Mouse (Mus musculus) liver, embryonic 16.5 days (tissue): ENCODE measurements around the gene Gm10644. TPM values are rescaled to one million over a fixed set of nuclear protein-coding genes. Genes with fewer than 3 reads are reported as not detected.

Experiments
- ATAC-seq: fragments of 200-750 bp; cut with Nextera tagmentation; 2 replicates; pipeline ENCODE4 v1.8.0; 2017; ENCODE audit warnings: low read depth, mild to moderate bottlenecking, moderate number of reproducible peaks, moderate library complexity
- H3K27ac ChIP-seq: fragments of 300-500 bp; sonication (generic); 2 replicates; pipeline ENCODE4 v1.5.1; 2014; ENCODE audit warnings: mild to moderate bottlenecking, low read length
- H3K27me3 ChIP-seq: fragments of 300-500 bp; sonication (generic); 2 replicates; pipeline ENCODE4 v1.6.1; 2014; ENCODE audit warnings: low read depth, low read length, mixed read lengths; ENCODE audit not compliant: control insufficient read depth, insufficient read depth
- H3K36me3 ChIP-seq: fragments of 300-500 bp; sonication (generic); 2 replicates; pipeline ENCODE4 v1.6.1; 2014; ENCODE audit warnings: mild to moderate bottlenecking; ENCODE audit not compliant: control insufficient read depth, insufficient read depth
- H3K4me1 ChIP-seq: fragments of 300-500 bp; sonication (generic); 2 replicates; pipeline ENCODE4 v1.6.1; 2014; ENCODE audit warnings: low read depth, low read length, mixed read lengths; ENCODE audit not compliant: control insufficient read depth
- H3K4me2 ChIP-seq: fragments of 300-500 bp; sonication (generic); 2 replicates; pipeline ENCODE4 v1.6.1; 2014; ENCODE audit warnings: low read depth, low read length, mixed read lengths
- H3K4me3 ChIP-seq: fragments of 300-500 bp; sonication (generic); 2 replicates; pipeline ENCODE4 v1.5.1; 2014; ENCODE audit warnings: low read depth, mild to moderate bottlenecking, low read length
- H3K9ac ChIP-seq: fragments of 300-500 bp; sonication (generic); 2 replicates; pipeline ENCODE4 v1.6.1; 2014; ENCODE audit warnings: low read depth, low read length
- H3K9me3 ChIP-seq: fragments of 300-500 bp; sonication (generic); replicated peaks from 2 replicates; pipeline ENCODE4 v1.6.1; 2016; ENCODE audit warnings: low read length; ENCODE audit not compliant: control insufficient read depth
- WGBS: fragments of 180-500 bp; shearing (Covaris S2); extraction: QIAGEN DNeasy Blood & Tissue Kit; methylation state at CpG from one replicate; pipeline ENCODE4 v1.1.7; 2014; ENCODE audit not compliant: insufficient replicate concordance; 5-methylcytosine and 5-hydroxymethylcytosine counted together
- polyA plus RNA-seq: library from polyadenylated mRNA; unstranded; fragments of >200 nt; fragmentation: Nextera tagmentation; extraction: Ambion mirVana; gene quantifications from 2 replicates; pipeline ENCODE4 v1.2.1, GENCODE M21; 2015

The Gm10644 gene
- polyA plus RNA-seq, 1 experiment from 2014 or later = 0.41 TPM

GRCm38 (mm10) chr8:83899363-83900252, 55.4 kb downstream of the Gm10644 start, which contains the start of gene Adgrl1:
Gene Adgrl1 (plus strand): TSS chr8:83900105.
- Histone ChIP-seq H3K27ac (no peak within 1 kb of the TSS), H3K9ac (peak within 1 kb of the TSS; percentile 52), H3K9me3 (no peaks in the 10 kb centered on the region), H3K4me2 (peak within 1 kb of the TSS; percentile 85), H3K27me3 (peaks cover 56% of the 10 kb centered on the region), H3K36me3 (no peaks in the 10 kb centered on the region), H3K4me1 (peaks cover 11% of the 10 kb centered on the region), H3K4me3 (peak within 1 kb of the TSS; percentile 66)
- under 1% methylated on average over 65 of the region's 70 CpGs for WGBS
- ATAC-seq = peak; percentile 69

GRCm38 (mm10) chr8:83898985-83899362, 56.0 kb downstream of the Gm10644 start:
- H3K36me3 ChIP-seq = no peaks in the 10 kb centered on the region
- no peak overlapping the region for H3K9ac ChIP-seq
- no peaks in the 10 kb centered on the region for H3K9me3 ChIP-seq
- H3K4me2 ChIP-seq = peak overlapping the region; percentile 85
- H3K4me1 ChIP-seq = peaks cover 11% of the 10 kb centered on the region
- H3K27ac ChIP-seq = no peak overlapping the region
- peaks cover 59% of the 10 kb centered on the region for H3K27me3 ChIP-seq
- under 1% methylated on average over 13 of the region's 13 CpGs for WGBS
- peak overlapping the region; percentile 66 for H3K4me3 ChIP-seq
- ATAC-seq = no peak

GRCm38 (mm10) chr8:83898456-83898855, 56.5 kb downstream of the Gm10644 start:
- H3K9ac ChIP-seq = no peak overlapping the region
- WGBS = 12% methylated on average over 10 of the region's 10 CpGs
- peaks cover 59% of the 10 kb centered on the region for H3K27me3 ChIP-seq
- no peak overlapping the region for H3K27ac ChIP-seq
- no peaks in the 10 kb centered on the region for H3K36me3 ChIP-seq
- ATAC-seq = no peak
- peak overlapping the region; percentile 85 for H3K4me2 ChIP-seq
- H3K9me3 ChIP-seq = no peaks in the 10 kb centered on the region
- H3K4me1 ChIP-seq = peaks cover 11% of the 10 kb centered on the region
- no peak overlapping the region for H3K4me3 ChIP-seq

- Histone ChIP-seq H3K9me3 (no peaks in the 10 kb centered on the region), H3K9ac (no peak overlapping the region), H3K27ac (no peak overlapping the region), H3K36me3 (no peaks in the 10 kb centered on the region), H3K27me3 (peaks cover 57% of the 10 kb centered on the region), H3K4me2 (peak overlapping the region; percentile 15; the same call in 1 of the 2 replicates), H3K4me1 (peaks cover 11% of the 10 kb centered on the region), H3K4me3 (no peak overlapping the region)
- ATAC-seq = no peak
- 5% methylated on average over 26 of the region's 26 CpGs for WGBS
Observed at GRCm38 (mm10) chr8:83897211-83897610, 57.8 kb downstream of the Gm10644 start.

GRCm38 (mm10) chr8:83896461-83896860, 58.5 kb downstream of the Gm10644 start:
- Histone ChIP-seq H3K27me3 (peaks cover 51% of the 10 kb centered on the region), H3K9me3 (no peaks in the 10 kb centered on the region), H3K4me1 (peaks cover 11% of the 10 kb centered on the region), H3K4me2 (no peak overlapping the region), H3K27ac (no peak overlapping the region), H3K36me3 (no peaks in the 10 kb centered on the region), H3K4me3 (no peak overlapping the region), H3K9ac (no peak overlapping the region)
- no peak for ATAC-seq
- WGBS = 66% methylated on average over 7 of the region's 7 CpGs

GRCm38 (mm10) chr8:83895894-83896293, 59.1 kb downstream of the Gm10644 start:
- Histone ChIP-seq H3K27ac (no peak overlapping the region), H3K4me3 (no peak overlapping the region), H3K9ac (no peak overlapping the region), H3K27me3 (peaks cover 45% of the 10 kb centered on the region), H3K4me2 (no peak overlapping the region), H3K4me1 (peaks cover 8% of the 10 kb centered on the region), H3K36me3 (no peaks in the 10 kb centered on the region), H3K9me3 (no peaks in the 10 kb centered on the region)
- ATAC-seq = no peak
- WGBS = 5% methylated on average over 5 of the region's 5 CpGs

GRCm38 (mm10) chr8:83893915-83894314, 61.1 kb downstream of the Gm10644 start:
- Histone ChIP-seq H3K4me1 (no peaks in the 10 kb centered on the region), H3K9me3 (no peaks in the 10 kb centered on the region), H3K27ac (no peak overlapping the region), H3K9ac (no peak overlapping the region), H3K27me3 (peaks cover 25% of the 10 kb centered on the region), H3K4me2 (no peak overlapping the region), H3K36me3 (no peaks in the 10 kb centered on the region), H3K4me3 (no peak overlapping the region)
- WGBS = 4% methylated on average over 5 of the region's 5 CpGs
- no peak for ATAC-seq

- Histone ChIP-seq H3K9ac (no peak overlapping the region), H3K36me3 (no peaks in the 10 kb centered on the region), H3K9me3 (no peaks in the 10 kb centered on the region), H3K4me2 (no peak overlapping the region), H3K27me3 (peaks cover 10% of the 10 kb centered on the region), H3K4me3 (no peak overlapping the region), H3K4me1 (no peaks in the 10 kb centered on the region), H3K27ac (no peak overlapping the region)
- whole genome bisulfite sequencing = 55% methylated on average over 4 of the region's 4 CpGs
- no peak for ATAC-seq
Observed at GRCm38 (mm10) chr8:83892061-83892460, 62.9 kb downstream of the Gm10644 start.

GRCm38 (mm10) chr8:83888409-83888808, 66.6 kb downstream of the Gm10644 start:
- no peaks in the 10 kb centered on the region for H3K27me3 ChIP-seq
- no peaks in the 10 kb centered on the region for H3K9me3 ChIP-seq
- H3K36me3 ChIP-seq = no peaks in the 10 kb centered on the region
- WGBS = 59% methylated on average over 2 of the region's 2 CpGs
- H3K4me1 ChIP-seq = no peaks in the 10 kb centered on the region
- H3K27ac ChIP-seq = no peak overlapping the region
- H3K9ac ChIP-seq = no peak overlapping the region
- H3K4me3 ChIP-seq = no peak overlapping the region
- H3K4me2 ChIP-seq = no peak overlapping the region
- ATAC-seq = no peak
